Mouse (Mus musculus) limb, embryonic 12.5 days (tissue): Measurements from ENCODE around the gene Serpine2. TPM values are rescaled to one million over a fixed set of nuclear protein-coding genes. Genes with fewer than 3 reads are reported as not detected.

Source experiments
- ATAC-seq: fragments of 200-750 bp; cut with Nextera tagmentation; 2 replicates; pipeline ENCODE4 v1.8.0; 2017; ENCODE audit warnings: low read depth, moderate TSS enrichment; ENCODE audit not compliant: insufficient number of reproducible peaks, insufficient read depth, low FRiP score, low TSS enrichment
- H3K27ac ChIP-seq: fragments of 300-500 bp; sonication (generic); 2 replicates; pipeline ENCODE4 v1.5.1; 2016; ENCODE audit warnings: mild to moderate bottlenecking, moderate library complexity
- H3K27me3 ChIP-seq: fragments of 300-500 bp; sonication (generic); 2 replicates; pipeline ENCODE4 v1.6.1; 2016; ENCODE audit warnings: mild to moderate bottlenecking, moderate library complexity
- H3K36me3 ChIP-seq: fragments of 300-500 bp; sonication (generic); 2 replicates; pipeline ENCODE4 v1.6.1; 2016; ENCODE audit warnings: mild to moderate bottlenecking, moderate library complexity
- H3K4me1 ChIP-seq: fragments of 300-500 bp; sonication (generic); replicated peaks from 2 replicates; pipeline ENCODE4 v1.6.1; 2016
- H3K4me2 ChIP-seq: fragments of 300-500 bp; sonication (generic); 2 replicates; pipeline ENCODE4 v1.6.1; 2016; ENCODE audit warnings: mild to moderate bottlenecking, moderate library complexity
- H3K4me3 ChIP-seq: fragments of 300-500 bp; sonication (generic); replicated peaks from 2 replicates; pipeline ENCODE4 v1.5.1; 2016; ENCODE audit warnings: mild to moderate bottlenecking
- H3K9ac ChIP-seq: fragments of 300-500 bp; sonication (generic); replicated peaks from 2 replicates; pipeline ENCODE4 v1.6.1; 2016; ENCODE audit warnings: mild to moderate bottlenecking, moderate library complexity
- H3K9me3 ChIP-seq: fragments of 300-500 bp; sonication (generic); 2 replicates; pipeline ENCODE4 v1.6.1; 2016; ENCODE audit warnings: mild to moderate bottlenecking, moderate library complexity
- WGBS: fragments of 180-500 bp; shearing (Covaris S2); methylation state at CpG from one replicate; pipeline ENCODE4 v1.1.7; 2016; 5-methylcytosine and 5-hydroxymethylcytosine counted together
- polyA plus RNA-seq: library from polyadenylated mRNA; unstranded; fragments of >200 nt; fragmentation: Nextera tagmentation; extraction: Ambion mirVana; gene quantifications from 2 replicates; pipeline ENCODE4 v1.2.1, GENCODE M21; 2016

Serpine2 gene
- polyA plus RNA-seq, 1 experiment from 2014 or later = 186 TPM

- Histone ChIP-seq H3K36me3 (peaks cover 6% of the 10 kb centered on the region; the same call in 1 of the 2 replicates), H3K4me1 (peaks cover 62% of the 10 kb centered on the region), H3K27me3 (peaks cover 27% of the 10 kb centered on the region; the same call in 1 of the 2 replicates), H3K4me2 (peak overlapping the region; percentile 85), H3K4me3 (peak overlapping the region; percentile 70), H3K9me3 (no peaks in the 10 kb centered on the region), H3K9ac (peak overlapping the region; percentile 79), H3K27ac (peak overlapping the region; percentile 64; the same call in 1 of the 2 replicates)
- ATAC-seq = no peak
- WGBS = 1% methylated on average over 32 of the region's 32 CpGs
These were observed 3.1 kb downstream of the Serpine2 start for GRCm38 (mm10) chr1:79857681-79858388.

DNA sequence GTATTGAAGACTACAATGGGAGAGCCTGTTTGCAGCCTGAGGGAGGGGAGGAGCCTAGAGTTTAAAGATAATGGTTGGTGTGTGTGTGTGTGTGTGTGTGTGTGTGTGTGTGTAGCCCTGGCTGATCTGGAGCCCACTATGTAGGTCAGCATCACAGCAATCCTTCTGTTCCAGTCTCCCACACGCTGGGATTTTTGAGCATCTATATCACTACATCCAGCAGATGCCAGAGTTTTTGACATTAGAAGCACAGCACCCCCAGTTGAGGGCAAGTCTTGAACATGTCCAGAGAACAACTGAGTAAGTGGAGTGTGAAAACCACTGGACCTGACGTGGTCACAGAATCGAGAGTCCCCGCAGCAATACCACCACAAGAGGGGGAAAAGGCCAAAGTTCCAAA, 4.2 kb downstream of the Serpine2 start:
- Histone ChIP-seq H3K27me3 (peaks cover 27% of the 10 kb centered on the region; the same call in 1 of the 2 replicates), H3K27ac (no peak overlapping the region), H3K4me3 (peak overlapping the region; percentile 70), H3K4me2 (peak overlapping the region; percentile 85), H3K9me3 (no peaks in the 10 kb centered on the region), H3K4me1 (peaks cover 53% of the 10 kb centered on the region), H3K36me3 (peaks cover 7% of the 10 kb centered on the region; the same call in 1 of the 2 replicates), H3K9ac (no peak overlapping the region)
- 58% methylated on average over 4 of the region's 4 CpGs for WGBS
- ATAC-seq = no peak

DNA sequence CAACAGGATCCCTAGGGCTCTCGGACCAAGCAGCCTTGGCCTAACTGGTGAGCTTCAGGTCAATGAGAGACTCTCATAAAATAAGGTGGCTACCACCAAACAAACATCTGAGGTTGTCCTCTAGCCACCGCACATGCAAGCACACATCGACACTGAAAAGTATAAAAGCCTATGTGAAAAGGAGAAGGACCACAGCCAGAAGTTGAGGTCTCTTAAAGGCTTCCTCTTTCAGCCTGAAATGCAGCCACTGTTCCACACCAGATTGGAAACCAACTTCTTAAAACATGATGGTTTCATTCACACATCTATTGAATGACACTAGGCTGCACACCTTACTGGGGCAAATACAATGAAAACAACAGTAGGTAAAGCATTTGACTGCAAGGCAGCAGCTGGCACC, 7.5 kb downstream of the Serpine2 start:
- peaks cover 21% of the 10 kb centered on the region; the same call in 1 of the 2 replicates for H3K27me3 ChIP-seq
- no peak overlapping the region for H3K4me3 ChIP-seq
- H3K4me2 ChIP-seq = no peak overlapping the region
- no peaks in the 10 kb centered on the region for H3K9me3 ChIP-seq
- peaks cover 24% of the 10 kb centered on the region for H3K4me1 ChIP-seq
- peaks cover 18% of the 10 kb centered on the region for H3K36me3 ChIP-seq
- H3K9ac ChIP-seq = no peak overlapping the region
- H3K27ac ChIP-seq = no peak overlapping the region
- WGBS = 85% methylated on average over 3 of the region's 3 CpGs
- no peak for ATAC-seq

- H3K27me3 ChIP-seq = peaks cover 6% of the 10 kb centered on the region; the same call in 1 of the 2 replicates
- H3K4me1 ChIP-seq = peaks cover 5% of the 10 kb centered on the region; the same call in 1 of the 2 replicates
- ATAC-seq = no peak
- H3K4me2 ChIP-seq = no peak overlapping the region
- WGBS = 79% methylated on average over 10 of the region's 10 CpGs
- H3K9me3 ChIP-seq = no peaks in the 10 kb centered on the region
- H3K27ac ChIP-seq = no peak overlapping the region
- no peak overlapping the region for H3K4me3 ChIP-seq
- H3K9ac ChIP-seq = no peak overlapping the region
- peaks cover 18% of the 10 kb centered on the region for H3K36me3 ChIP-seq
These were observed 10.6 kb downstream of the Serpine2 start for GRCm38 (mm10) chr1:79850341-79850740.

DNA sequence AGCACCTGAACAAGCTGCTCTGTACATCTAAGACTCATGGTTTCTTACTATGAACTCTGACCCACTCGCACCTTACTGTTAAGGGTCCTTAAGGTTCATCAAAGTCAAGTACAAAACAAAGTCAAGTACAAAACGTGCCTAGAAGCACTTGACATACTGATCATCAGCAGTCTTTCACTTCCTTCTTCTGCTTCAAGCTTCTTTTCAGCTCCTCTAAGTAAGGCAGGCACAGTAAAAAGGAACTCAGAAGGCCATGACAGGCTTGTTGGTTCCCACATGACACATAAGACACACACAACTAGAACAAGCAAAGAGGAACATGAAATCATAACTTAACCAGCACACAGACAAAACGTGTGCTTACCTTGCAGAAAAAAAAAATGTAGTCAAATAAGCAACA, 12.3 kb downstream of the Serpine2 start:
- Histone ChIP-seq H3K4me2 (no peak overlapping the region), H3K4me1 (no peaks in the 10 kb centered on the region), H3K9ac (no peak overlapping the region), H3K9me3 (no peaks in the 10 kb centered on the region), H3K4me3 (no peak overlapping the region), H3K27ac (no peak overlapping the region), H3K27me3 (peaks cover 2% of the 10 kb centered on the region; the same call in 1 of the 2 replicates), H3K36me3 (peaks cover 12% of the 10 kb centered on the region)
- WGBS = 80% methylated on average over 3 of the region's 3 CpGs
- ATAC-seq = no peak

GRCm38 (mm10) chr1:79846891-79847290, 14.1 kb downstream of the Serpine2 start:
- ATAC-seq = no peak
- Histone ChIP-seq H3K9ac (no peak overlapping the region), H3K9me3 (no peaks in the 10 kb centered on the region), H3K4me2 (no peak overlapping the region), H3K4me1 (no peaks in the 10 kb centered on the region), H3K27me3 (peaks cover 2% of the 10 kb centered on the region; the same call in 1 of the 2 replicates), H3K36me3 (peaks cover 12% of the 10 kb centered on the region), H3K4me3 (no peak overlapping the region), H3K27ac (no peak overlapping the region)
- 86% methylated on average over 2 of the region's 2 CpGs for WGBS

GRCm38 (mm10) chr1:79832719-79833404, 28.1 kb downstream of the Serpine2 start:
- ATAC-seq = peak; percentile 90
- H3K4me3 ChIP-seq = no peak overlapping the region

GRCm38 (mm10) chr1:79823951-79824633, 36.9 kb downstream of the Serpine2 start:
- Histone ChIP-seq H3K4me2 (peak overlapping the region; percentile 35), H3K4me3 (no peak overlapping the region; the same call in 1 of the 2 replicates), H3K9me3 (no peaks in the 10 kb centered on the region)

More at GRCm38 (mm10) chr1:79832719-79833404, 28.1 kb downstream of the Serpine2 start:
- Histone ChIP-seq H3K4me1 (peaks cover 15% of the 10 kb centered on the region), H3K4me2 (peak overlapping the region; percentile 18; the same call in 1 of the 2 replicates), H3K27me3 (peaks cover 49% of the 10 kb centered on the region), H3K9me3 (no peaks in the 10 kb centered on the region), H3K27ac (0 out of 2 replicates have a peak overlapping the region, but pooled peaks have one; percentile 37), H3K9ac (no peak overlapping the region), H3K36me3 (peaks cover 4% of the 10 kb centered on the region; the same call in 1 of the 2 replicates)
- 37% methylated on average over 16 of the region's 16 CpGs for WGBS

GRCm38 (mm10) chr1:79822806-79823525, 38.0 kb downstream of the Serpine2 start:
- WGBS = 74% methylated on average over 13 of the region's 13 CpGs
- Histone ChIP-seq H3K9me3 (no peaks in the 10 kb centered on the region), H3K9ac (no peak overlapping the region)

More at GRCm38 (mm10) chr1:79823951-79824633, 36.9 kb downstream of the Serpine2 start:
- Histone ChIP-seq H3K36me3 (peaks cover 19% of the 10 kb centered on the region), H3K27ac (peak overlapping the region; percentile 8; the same call in 1 of the 2 replicates), H3K9ac (no peak overlapping the region), H3K4me1 (peaks cover 40% of the 10 kb centered on the region), H3K27me3 (peaks cover 8% of the 10 kb centered on the region)
- no peak for ATAC-seq
- 45% methylated on average over 14 of the region's 14 CpGs for WGBS

GRCm38 (mm10) chr1:79819296-79819879, 41.6 kb downstream of the Serpine2 start:
- ATAC-seq = no peak
- Histone ChIP-seq H3K4me1 (peaks cover 28% of the 10 kb centered on the region), H3K4me3 (no peak overlapping the region), H3K4me2 (no peak overlapping the region), H3K36me3 (peaks cover 36% of the 10 kb centered on the region), H3K9ac (no peak overlapping the region), H3K27ac (no peak overlapping the region), H3K27me3 (peaks cover 12% of the 10 kb centered on the region; the same call in 1 of the 2 replicates), H3K9me3 (no peaks in the 10 kb centered on the region)
- 90% methylated on average over 11 of the region's 11 CpGs for WGBS

More at GRCm38 (mm10) chr1:79822806-79823525, 38.0 kb downstream of the Serpine2 start:
- peaks cover 19% of the 10 kb centered on the region for H3K36me3 ChIP-seq
- ATAC-seq = no peak
- H3K27ac ChIP-seq = no peak overlapping the region
- peaks cover 12% of the 10 kb centered on the region; the same call in 1 of the 2 replicates for H3K27me3 ChIP-seq
- no peak overlapping the region for H3K4me2 ChIP-seq
- peaks cover 40% of the 10 kb centered on the region for H3K4me1 ChIP-seq
- no peak overlapping the region for H3K4me3 ChIP-seq
